Mouse (Mus musculus) heart, adult 2 months (tissue): ENCODE measurements around the gene Slit3. TPM values are rescaled to one million over a fixed set of nuclear protein-coding genes. Genes with fewer than 3 reads are reported as not detected.

Experiments
- DNase-seq, 2 experiments: peaks; one replicate each; pipeline ENCODE4 v3.0.0; 2021
- H3K27ac ChIP-seq: fragments of 200-600 bp; 2 replicates; pipeline ENCODE4 v1.8.1; 2022
- H3K27me3 ChIP-seq: fragments of 200-500 bp; 2 replicates; pipeline ENCODE4 v1.6.1; 2012; ENCODE audit warnings: mild to moderate bottlenecking, low read length, inconsistent platforms, mixed read lengths; ENCODE audit not compliant: control insufficient read depth, insufficient read depth
- H3K36me3 ChIP-seq: fragments of 200-500 bp; 2 replicates; pipeline ENCODE4 v1.6.1; 2012; ENCODE audit warnings: low read length, inconsistent platforms; ENCODE audit not compliant: control insufficient read depth, insufficient read depth
- H3K4me1 ChIP-seq: fragments of 200-500 bp; 2 replicates; pipeline ENCODE4 v1.6.1; 2011; ENCODE audit warnings: low read length; ENCODE audit not compliant: control insufficient read depth, insufficient read depth
- H3K4me3 ChIP-seq: fragments of 200-600 bp; 2 replicates; pipeline ENCODE4 v1.8.1; 2022
- H3K79me2 ChIP-seq: fragments of 200-500 bp; replicated peaks from 2 replicates; pipeline ENCODE4 v1.6.1; 2012; ENCODE audit warnings: mild to moderate bottlenecking, inconsistent platforms, low read length, moderate library complexity, mixed read lengths; ENCODE audit not compliant: control insufficient read depth, insufficient read depth
- H3K9ac ChIP-seq: fragments of 200-500 bp; 2 replicates; pipeline ENCODE4 v1.6.1; 2012; ENCODE audit warnings: low read depth, mild to moderate bottlenecking, control low read depth, inconsistent platforms, low read length, mixed read lengths
- CTCF ChIP-seq: fragments of 200-600 bp; IDR thresholded peaks from 2 replicates; pipeline ENCODE4 v1.8.1; 2022; ENCODE audit warnings: antibody characterized with exemption, mild to moderate bottlenecking, moderate library complexity
- EP300 ChIP-seq: fragments of 200-500 bp; IDR thresholded peaks from 2 replicates; pipeline ENCODE4 v1.6.1; 2011; ENCODE audit warnings: low read depth, low read length, control low read depth; ENCODE audit not compliant: insufficient read depth
- POLR2A ChIP-seq: fragments of 200-500 bp; IDR thresholded peaks from 2 replicates; pipeline ENCODE4 v1.6.1; 2011; ENCODE audit warnings: mild to moderate bottlenecking, low read depth, low read length, control low read depth; ENCODE audit not compliant: insufficient read depth
- WGBS: fragments of 180-500 bp; shearing (Covaris S2); methylation state at CpG from one replicate; pipeline ENCODE4 v1.1.7; 2018; 5-methylcytosine and 5-hydroxymethylcytosine counted together
- intact Hi-C: fragments of 180-260 bp; cut with DNase I; formaldehyde crosslinking; loops from one replicate; pipeline ENCODE4 v1.15.1; 2025
- polyA plus RNA-seq: library from polyadenylated mRNA; depleted of rRNA; stranded (reverse); fragments of >200 nt; gene quantifications from 2 replicates; pipeline ENCODE4 v1.2.3, GENCODE M21; 2012
- total RNA-seq, 2 experiments: library from RNA; stranded (reverse); gene quantifications; 2 replicates each; pipeline ENCODE4 v1.2.3; 2021

Gene Slit3
- total and polyA plus RNA-seq, 3 experiments, result 12.3 to 15.8 (median 14.6) TPM

GRCm38 (mm10) chr11:35603946-35604345 lies 482.9 kb downstream of the Slit3 start:
- intact Hi-C loops, result loop anchor here (2.0 kb wide), 1 partner anchor 61 kb away; no protein-coding TSS in a partner anchor
- TF ChIP-seq EP300 (no peak), CTCF (peak; percentile 50)
- no peaks in the 10 kb centered on the region for H3K36me3 ChIP-seq
- no peaks in the 10 kb centered on the region for H3K79me2 ChIP-seq
- H3K27ac ChIP-seq, result no peak overlapping the region
- H3K9ac ChIP-seq, result no peak overlapping the region
- no peak overlapping the region for H3K4me3 ChIP-seq
- H3K4me1 ChIP-seq, result no peaks in the 10 kb centered on the region
- H3K27me3 ChIP-seq, result no peaks in the 10 kb centered on the region
- DNase-seq, result no peak
- 83% methylated on average over 6 of the region's 6 CpGs for WGBS

GRCm38 (mm10) chr11:35604848-35605790 lies 484.1 kb downstream of the Slit3 start:
- DNase-seq, result no peak
- 67% methylated on average over 18 of the region's 18 CpGs for WGBS
- intact Hi-C loops, result loop anchor here (2.0 kb wide), 1 partner anchor 60 kb away; no protein-coding TSS in a partner anchor
- H3K9ac ChIP-seq, result no peak overlapping the region
- no peaks in the 10 kb centered on the region for H3K27me3 ChIP-seq
- TF ChIP-seq POLR2A (no peak), CTCF (no peak), EP300 (no peak)
- H3K27ac ChIP-seq, result no peak overlapping the region
- H3K4me1 ChIP-seq, result no peaks in the 10 kb centered on the region
- no peaks in the 10 kb centered on the region for H3K79me2 ChIP-seq
- H3K36me3 ChIP-seq, result no peaks in the 10 kb centered on the region
- no peak overlapping the region for H3K4me3 ChIP-seq

GRCm38 (mm10) chr11:35607191-35607590 lies 486.2 kb downstream of the Slit3 start:
- H3K4me3 ChIP-seq, result no peak overlapping the region
- WGBS, result 67% methylated on average over 4 of the region's 4 CpGs
- no peak overlapping the region for H3K9ac ChIP-seq
- H3K79me2 ChIP-seq, result no peaks in the 10 kb centered on the region
- H3K27me3 ChIP-seq, result no peaks in the 10 kb centered on the region
- TF ChIP-seq CTCF (no peak), POLR2A (no peak), EP300 (no peak)
- intact Hi-C loops, result no loop called here
- DNase-seq, result no peak
- H3K4me1 ChIP-seq, result no peaks in the 10 kb centered on the region
- H3K27ac ChIP-seq, result no peak overlapping the region
- H3K36me3 ChIP-seq, result no peaks in the 10 kb centered on the region

- no peak overlapping the region for H3K27ac ChIP-seq
- H3K4me1 ChIP-seq, result no peaks in the 10 kb centered on the region
- H3K27me3 ChIP-seq, result no peaks in the 10 kb centered on the region
- intact Hi-C loops, result no loop called here
- H3K9ac ChIP-seq, result no peak overlapping the region
- H3K36me3 ChIP-seq, result no peaks in the 10 kb centered on the region
- no peak for TF ChIP-seq CTCF
- TF ChIP-seq EP300, result no peak
- TF ChIP-seq POLR2A, result no peak
- H3K79me2 ChIP-seq, result no peaks in the 10 kb centered on the region
- WGBS, result 71% methylated on average over 5 of the region's 5 CpGs
- no peak overlapping the region for H3K4me3 ChIP-seq
- DNase-seq, result no peak
Observed at GRCm38 (mm10) chr11:35608794-35609193, 487.8 kb downstream of the Slit3 start.

GRCm38 (mm10) chr11:35612262-35612896 lies 491.4 kb downstream of the Slit3 start:
- Histone ChIP-seq H3K4me3 (no peak overlapping the region), H3K9ac (no peak overlapping the region), H3K27me3 (no peaks in the 10 kb centered on the region), H3K27ac (no peak overlapping the region), H3K36me3 (no peaks in the 10 kb centered on the region), H3K4me1 (no peaks in the 10 kb centered on the region), H3K79me2 (no peaks in the 10 kb centered on the region)
- TF ChIP-seq CTCF (no peak), EP300 (no peak)
- 81% methylated on average over 13 of the region's 13 CpGs for WGBS
- intact Hi-C loops, result no loop called here
- DNase-seq, result no peak

- no peaks in the 10 kb centered on the region for H3K4me1 ChIP-seq
- H3K27ac ChIP-seq, result no peak overlapping the region
- 43% methylated on average over 3 of the region's 3 CpGs for WGBS
- no peak overlapping the region for H3K9ac ChIP-seq
- H3K27me3 ChIP-seq, result no peaks in the 10 kb centered on the region
- TF ChIP-seq EP300 (no peak), CTCF (no peak), POLR2A (no peak)
- DNase-seq, result no peak
- intact Hi-C loops, result no loop called here
- no peak overlapping the region for H3K4me3 ChIP-seq
- H3K79me2 ChIP-seq, result no peaks in the 10 kb centered on the region
- no peaks in the 10 kb centered on the region for H3K36me3 ChIP-seq
Observed at GRCm38 (mm10) chr11:35614530-35614929, 493.5 kb downstream of the Slit3 start.
